Mouse (Mus musculus): ENCODE measurements around the gene Fgfbp1.

Fgfbp1 gene

GRCm38 (mm10) chr5:43981620-43982019, at the start of gene Fgfbp1:
Fgfbp1 (minus strand) TSS chr5:43981779.
- DNase-seq, result peak; percentile 14 to 56

DNA sequence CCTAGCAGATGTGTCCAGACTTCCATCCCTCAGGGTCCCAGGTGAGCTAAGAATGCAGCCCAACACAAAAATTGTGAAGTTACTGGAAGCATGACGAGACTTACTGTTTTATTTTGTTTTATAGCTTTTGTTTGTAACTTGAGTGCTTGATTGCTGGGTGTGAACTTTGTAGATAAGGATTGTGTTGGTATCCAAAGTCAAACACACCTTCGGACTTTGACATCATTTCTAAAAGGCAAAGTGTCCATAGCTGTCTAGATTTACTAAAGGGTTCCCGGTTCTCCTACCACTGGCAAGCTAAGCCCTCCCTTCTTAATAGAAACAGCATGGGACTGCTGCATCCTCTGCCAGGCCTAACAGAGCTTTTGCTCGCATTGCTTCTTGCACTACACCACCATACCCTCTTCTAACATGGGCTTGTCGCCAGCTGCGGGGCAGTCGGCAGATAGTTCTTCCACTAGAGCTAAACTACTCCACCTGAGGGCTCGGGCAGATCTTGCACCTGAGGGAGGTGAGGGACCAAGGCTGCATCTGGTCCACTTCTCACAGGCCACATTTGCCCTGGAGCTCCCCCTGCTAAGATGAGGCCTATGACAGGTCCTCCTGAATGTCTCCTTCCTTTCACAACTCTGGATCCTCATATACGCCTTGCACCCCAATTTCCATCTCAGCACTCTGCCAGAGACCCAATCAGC, 16.9 kb upstream of the Fgfbp1 start:
- DNase-seq, result no peak

DNA sequence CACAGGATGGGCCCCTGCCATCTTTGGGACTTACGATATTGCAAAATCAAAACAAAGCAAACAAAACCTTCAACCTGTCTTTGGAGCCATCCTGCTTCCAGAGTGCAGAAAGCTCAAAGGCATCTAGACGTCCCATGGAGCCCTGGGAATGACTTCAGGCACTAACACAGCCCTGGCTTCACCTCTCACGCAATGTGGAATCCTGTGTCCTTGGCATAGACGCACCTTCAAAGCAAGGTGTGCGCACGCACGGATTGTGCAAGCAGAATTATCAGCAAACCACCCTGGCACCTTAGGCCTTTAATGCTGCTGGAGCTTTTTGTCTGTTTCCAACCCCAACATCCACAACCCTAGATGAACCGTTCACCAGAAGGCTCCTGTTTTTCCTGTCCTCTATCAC, 16.0 kb upstream of the Fgfbp1 start:
- no peak for DNase-seq

DNA sequence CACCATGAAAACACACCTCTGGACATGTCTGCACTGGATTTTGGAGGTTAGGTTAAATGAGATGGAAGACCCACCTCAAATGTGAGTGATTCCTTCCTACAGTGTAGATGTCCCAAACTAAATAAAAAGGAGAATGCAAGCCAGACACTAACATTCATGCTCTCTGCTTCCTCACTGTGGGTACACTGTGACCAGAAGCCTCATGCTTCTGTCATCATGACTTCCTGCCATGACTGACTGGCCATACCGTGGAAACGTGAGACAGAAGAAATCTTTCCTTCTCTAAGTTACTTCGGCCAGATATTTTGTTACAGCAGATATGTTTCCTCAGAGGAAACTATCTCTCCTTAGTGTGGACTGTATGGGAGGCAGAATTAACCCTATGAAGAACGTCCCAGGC, 14.6 kb upstream of the Fgfbp1 start:
- DNase-seq, result no peak

DNA sequence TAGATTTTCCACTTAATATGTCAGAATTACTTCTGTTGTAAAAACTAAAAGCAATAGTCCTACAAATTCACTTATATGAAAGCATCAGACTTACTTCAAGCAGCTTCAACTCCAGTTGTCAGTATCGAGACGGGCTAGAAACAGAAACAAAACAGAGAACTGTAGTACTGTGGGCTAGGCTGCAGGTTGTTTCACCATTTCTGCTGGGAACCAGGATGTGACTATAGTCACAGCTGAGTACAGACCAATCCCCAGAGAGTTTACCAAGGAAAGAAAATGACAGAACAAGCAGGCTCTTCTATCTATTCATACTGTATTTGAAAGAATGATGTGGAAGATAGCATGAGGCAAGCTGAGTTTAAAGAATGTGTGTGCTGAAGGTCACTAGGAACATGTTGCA, 13.4 kb upstream of the Fgfbp1 start:
- no peak for DNase-seq

- DNase-seq, result peak; percentile 68 to 78
Observed at GRCm38 (mm10) chr5:43990316-43990715, 8.7 kb upstream of the Fgfbp1 start.

DNA sequence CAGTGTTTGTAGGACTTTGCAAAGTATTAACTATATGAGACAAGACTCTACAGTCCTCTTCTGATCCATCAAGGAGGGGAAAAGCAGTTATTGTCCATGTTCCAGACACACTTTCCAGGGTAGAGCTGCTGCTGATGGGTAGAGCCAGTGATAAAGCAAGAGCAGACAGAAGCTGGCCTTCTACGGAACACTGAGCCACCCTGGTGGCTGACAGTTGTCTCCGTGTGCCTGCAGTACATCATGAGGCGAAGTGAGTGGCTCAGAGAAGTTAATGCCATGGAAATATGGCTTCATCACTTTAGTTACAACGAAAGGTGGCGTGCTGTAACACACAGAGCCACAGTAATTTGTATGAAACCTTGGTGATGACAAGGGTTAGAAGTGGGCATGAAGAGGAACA, 7.4 kb upstream of the Fgfbp1 start:
- DNase-seq, result no peak

GRCm38 (mm10) chr5:43986212-43986611, 4.6 kb upstream of the Fgfbp1 start:
- no peak for DNase-seq

GRCm38 (mm10) chr5:43982896-43983295, 1.3 kb upstream of the Fgfbp1 start:
- no peak for DNase-seq

DNA sequence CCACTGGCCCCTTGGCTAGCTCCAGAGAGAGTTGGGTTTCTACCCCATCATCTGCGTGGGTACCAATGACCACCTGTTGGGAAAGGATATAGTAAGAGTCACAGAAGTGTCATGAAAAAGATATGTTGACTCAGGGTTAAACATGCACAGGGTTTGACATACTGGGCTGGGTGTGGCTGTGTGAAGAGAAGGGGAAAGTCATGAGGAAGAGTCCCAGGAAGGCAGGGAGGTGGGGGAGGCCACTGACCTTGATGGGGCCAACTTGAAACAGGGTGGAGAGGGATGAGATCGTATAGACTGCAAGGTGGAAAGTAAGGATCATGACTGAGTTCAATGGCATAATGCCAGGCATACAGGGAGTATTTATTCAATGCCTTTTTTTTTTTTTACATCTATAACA, 1.2 kb downstream of the Fgfbp1 start:
- DNase-seq, result no peak

DNA sequence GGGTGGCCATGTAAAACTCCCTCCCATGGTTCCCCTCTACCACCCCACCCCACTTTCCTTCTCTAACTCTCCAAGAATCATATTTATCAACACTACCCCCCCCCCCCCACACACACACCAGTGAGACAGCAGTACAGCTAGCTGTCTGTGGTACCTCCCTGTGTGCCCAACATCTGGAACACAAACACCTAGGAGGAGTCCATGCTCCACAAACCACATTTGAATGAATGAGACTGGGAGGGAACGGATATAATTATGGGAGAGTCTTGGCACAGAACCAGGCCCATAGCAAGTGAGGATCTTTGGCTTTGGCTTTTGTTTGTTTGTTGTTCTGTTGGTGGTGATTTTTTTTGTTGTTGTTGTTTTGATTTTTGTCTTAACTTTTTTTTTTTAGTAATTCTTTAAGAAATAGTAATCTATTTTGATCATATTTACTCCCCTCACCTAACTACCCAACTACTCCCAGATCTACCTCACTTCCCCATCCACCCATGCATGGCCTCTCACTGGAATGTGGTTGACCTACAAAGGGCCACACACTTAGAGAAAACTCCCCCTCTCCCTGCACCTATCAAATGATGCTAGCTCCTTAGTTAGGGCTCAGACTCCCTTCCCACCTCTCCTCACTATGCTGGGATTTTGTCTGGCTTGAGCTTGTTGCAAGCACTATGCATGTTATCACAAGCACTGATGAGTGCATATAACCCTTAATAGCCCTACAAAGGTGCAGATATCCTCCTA, 4.6 kb downstream of the Fgfbp1 start:
- no peak for DNase-seq

GRCm38 (mm10) chr5:43974166-43974565, 7.4 kb downstream of the Fgfbp1 start:
- DNase-seq, result no peak

GRCm38 (mm10) chr5:43971156-43971555, 10.4 kb downstream of the Fgfbp1 start:
- DNase-seq, result no peak

DNA sequence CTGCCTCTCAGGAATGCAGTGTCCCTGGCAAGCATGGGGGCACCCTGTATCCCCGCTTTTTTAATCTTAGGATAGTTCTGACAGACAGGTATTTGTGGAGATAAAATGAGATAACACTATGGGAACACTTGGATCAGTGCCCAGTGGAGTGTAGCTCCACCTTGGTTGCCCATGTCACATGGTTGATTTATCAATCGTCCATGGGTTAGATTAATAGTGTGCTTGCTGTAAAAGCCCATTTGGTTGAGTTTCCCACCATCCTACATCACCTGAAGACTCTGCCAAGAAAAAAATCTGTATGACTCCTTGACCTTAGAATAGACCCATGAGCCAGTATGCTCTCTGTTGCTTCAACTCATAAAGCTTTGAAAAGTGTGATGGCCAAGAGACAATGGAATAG, 11.0 kb downstream of the Fgfbp1 start:
- DNase-seq, result no peak

- DNase-seq, result no peak
Observed at GRCm38 (mm10) chr5:43968634-43969033, 12.9 kb downstream of the Fgfbp1 start.

DNA sequence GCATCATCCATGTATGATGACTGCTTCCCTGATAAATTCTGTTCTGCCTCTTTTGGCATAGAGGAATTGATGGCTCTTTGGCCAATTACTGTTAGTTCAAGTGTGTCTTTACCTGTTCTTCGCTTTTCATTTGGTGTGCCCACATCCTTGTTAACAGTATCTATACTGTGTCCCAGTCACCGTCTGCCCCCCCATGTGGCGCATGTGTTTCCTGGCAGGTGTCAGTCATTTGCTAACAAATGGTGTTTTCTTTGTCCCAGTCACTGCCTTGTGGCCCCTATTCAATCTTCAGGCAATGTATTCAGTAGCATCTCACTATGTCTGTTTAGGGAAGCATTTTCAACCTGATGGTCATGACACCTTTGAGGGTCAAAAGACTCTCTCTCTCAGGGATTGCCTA, 20.5 kb downstream of the Fgfbp1 start:
- DNase-seq, result no peak

GRCm38 (mm10) chr5:43959884-43960440, 21.6 kb downstream of the Fgfbp1 start:
- no peak for DNase-seq

DNA sequence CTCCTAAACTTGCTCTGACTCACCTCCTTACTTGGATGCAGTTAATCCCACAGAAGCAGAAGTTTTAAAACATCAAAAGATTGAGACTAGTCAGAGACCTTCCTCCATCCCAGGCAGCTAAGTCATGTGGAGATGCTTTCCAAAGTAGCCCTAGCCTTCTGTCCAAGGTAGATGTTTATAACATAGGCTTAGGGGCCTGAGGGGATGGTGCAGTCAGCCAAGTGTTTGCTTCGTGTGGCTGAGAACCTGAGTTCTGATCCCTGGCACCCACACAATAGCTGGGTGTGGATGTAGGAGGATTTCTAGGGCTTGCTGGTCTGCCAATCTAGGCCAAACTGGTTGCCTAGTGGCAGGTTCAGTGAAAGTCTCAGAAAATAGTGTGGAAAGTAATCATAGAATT, 28.3 kb downstream of the Fgfbp1 start:
- no peak for DNase-seq

- peak; percentile 9 to 40 for DNase-seq
Observed at GRCm38 (mm10) chr5:43948748-43949275, 32.8 kb downstream of the Fgfbp1 start.

DNA sequence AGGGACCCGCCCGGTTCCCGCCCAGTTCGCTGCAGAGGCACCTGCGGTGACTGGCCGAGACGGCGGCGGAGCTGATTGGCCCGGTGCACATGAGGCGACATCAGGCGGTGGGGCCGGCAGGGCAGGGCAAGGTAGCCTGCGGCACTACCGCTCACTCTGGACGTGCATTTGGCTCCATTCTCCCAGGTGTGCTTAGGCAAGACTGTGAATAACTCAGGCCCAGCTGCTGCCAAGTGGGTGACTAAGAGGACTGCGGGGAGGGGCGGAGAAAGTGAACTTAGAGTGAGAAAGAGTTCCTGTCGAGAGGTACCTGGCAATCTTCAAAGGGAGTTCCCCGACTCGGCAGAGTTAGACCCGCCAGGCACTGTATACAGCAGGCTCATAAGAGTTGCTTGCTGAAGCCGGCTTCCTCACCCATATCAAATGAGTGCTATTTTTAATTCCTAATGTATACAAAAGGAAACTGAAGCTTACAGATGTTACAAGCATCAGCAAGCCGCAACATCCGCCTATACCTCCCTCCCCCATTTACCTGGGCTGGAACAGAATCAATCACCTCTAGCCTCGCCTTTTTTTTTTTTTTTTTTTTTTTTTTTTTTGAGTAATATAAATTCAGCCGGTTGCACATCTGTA, 33.4 kb downstream of the Fgfbp1 start:
- DNase-seq, result peak; percentile 80 to 93

DNA sequence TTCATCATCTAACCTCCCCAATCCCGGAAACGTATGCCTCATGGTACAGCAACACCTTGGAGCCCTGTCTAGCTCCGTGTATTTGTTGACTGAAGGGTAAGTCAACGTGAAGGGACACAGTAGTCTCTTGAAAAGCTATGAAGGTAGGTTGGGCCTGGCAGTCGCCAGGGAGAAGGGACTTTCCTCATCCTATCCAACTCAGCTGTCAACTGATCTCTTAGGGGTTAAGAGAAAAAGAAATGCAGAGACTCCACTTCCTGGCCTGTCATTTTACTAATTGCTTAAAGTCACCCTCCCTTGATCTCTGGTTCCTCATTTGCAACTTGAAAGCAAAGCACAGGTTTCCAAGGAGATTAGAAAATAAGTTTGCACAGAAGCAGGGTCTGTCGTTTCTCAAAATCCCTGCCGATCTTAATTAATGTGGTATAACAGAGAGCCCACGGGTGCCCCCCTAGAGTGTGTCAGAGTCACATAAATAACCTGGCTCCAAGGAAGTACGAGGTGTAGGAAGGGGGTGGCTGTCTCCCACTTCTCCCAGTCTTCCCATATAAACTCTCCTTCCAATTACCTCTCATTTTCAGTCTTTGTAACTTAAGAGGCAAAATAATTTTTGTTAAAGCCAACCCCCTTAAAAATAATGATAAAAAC, 34.1 kb downstream of the Fgfbp1 start:
- no peak for DNase-seq

- no peak for DNase-seq
Observed at GRCm38 (mm10) chr5:43933269-43933668, 48.3 kb downstream of the Fgfbp1 start.

Measured in kidney, postnatal 25 days (tissue).